Comparison of ENCODE assay signal across 10 mouse cellular contexts in the genomic region with DNA sequence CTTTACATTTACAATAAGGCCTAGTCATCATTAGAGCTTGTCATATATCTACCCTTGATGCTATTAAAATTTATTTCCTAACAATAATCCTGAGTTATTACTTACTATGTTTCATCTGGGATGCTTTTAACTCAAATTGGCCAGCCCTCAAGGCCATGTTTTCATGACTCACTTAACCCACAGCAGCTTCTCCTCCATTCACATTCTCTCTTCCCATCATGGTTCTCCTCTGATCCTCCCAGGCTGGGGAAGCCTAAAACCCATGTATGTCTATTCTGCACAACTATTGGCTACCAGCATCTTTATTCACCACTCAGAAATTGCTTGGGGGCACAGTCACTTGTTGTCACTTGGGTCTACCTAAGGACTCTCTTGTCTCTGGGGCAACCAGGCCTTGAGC.
"Had no signal": no experiment of that assay in that cellular context is flagged by ENCODE, and none has a peak within 500 bp of the region (broad histone marks: within the 10 kb centered on the region; RNA-seq: fewer than 3 reads in every experiment).

No protein-coding gene starts in this region.

- DNase-seq: liver, postnatal 0 days; lung, adult 2 months; lung, postnatal 14 days; lung, postnatal 4 days; midbrain, embryonic 14.5 days; retina, postnatal 1 day; right cerebral cortex, adult 18-20 months; thymus, adult 2 months; thymus, postnatal 25 days; thymus, postnatal 4 days had no signal
